Mouse (Mus musculus) megakaryocyte, adult 5-6 weeks (primary cell): ENCODE results near the gene Gp6. TPM values are rescaled to one million over a fixed set of nuclear protein-coding genes. Genes with fewer than 3 reads are reported as not detected.
A peak's percentile ranks its signal among the peaks of the same experiment; 100 is the strongest.
"Not testable (repeated sequence)": the region's sequence is repeated elsewhere in the genome, so short reads cannot be mapped to it uniquely, and the experiment has no call there.

Source experiments
- ATAC-seq: 2 replicates; pipeline ENCODE4 v1.8.0; 2016; ENCODE audit warnings: mild to moderate bottlenecking, inconsistent platforms; ENCODE audit not compliant: poor library complexity, severe bottlenecking
- total RNA-seq, 2 experiments: library from RNA; stranded (forward) in 1 of 2; stranded (reverse) in 1 of 2; fragments of 153-499, 151-499 nt in 1 of 2; fragments of 221-1000, 200-1000 nt in 1 of 2; gene quantifications; 2 replicates each; pipeline versions ENCODE4 v1.2.3 to v1.2.4; 2015 to 2017

Gp6 gene
- total RNA-seq (2015) (0.07 TPM in 1 of 2 replicates, not detected in the other), total RNA-seq (2017) (0.07 TPM in 1 of 2 replicates, not detected in the other)

GRCm38 (mm10) chr7:4397730-4398129, at the start of gene Gp6:
TSS of gene Gp6 (minus strand) at chr7:4397744.
- ATAC-seq: no peak

- ATAC-seq: no peak
These were observed 49.6 kb upstream of the Gp6 start for GRCm38 (mm10) chr7:4447138-4447537.

GRCm38 (mm10) chr7:4445216-4445791, 47.8 kb upstream of the Gp6 start, which contains the start of gene Rdh13:
TSS of gene Rdh13 (minus strand) at chr7:4445649.
- ATAC-seq: peak; percentile 99

- no peak for ATAC-seq
These were observed 43.0 kb upstream of the Gp6 start for GRCm38 (mm10) chr7:4440549-4440948.

- ATAC-seq: no peak
These were observed 40.2 kb upstream of the Gp6 start for GRCm38 (mm10) chr7:4437721-4438120.

GRCm38 (mm10) chr7:4432026-4432425, 34.5 kb upstream of the Gp6 start:
- ATAC-seq: no peak

GRCm38 (mm10) chr7:4431548-4431947, 34.0 kb upstream of the Gp6 start:
- ATAC-seq: peak; percentile 63

GRCm38 (mm10) chr7:4430246-4430844, 32.8 kb upstream of the Gp6 start:
- no peak for ATAC-seq

- peak; percentile 98 for ATAC-seq
These were observed 29.8 kb upstream of the Gp6 start for GRCm38 (mm10) chr7:4427161-4427912.

- no peak for ATAC-seq
These were observed 22.7 kb upstream of the Gp6 start for GRCm38 (mm10) chr7:4420230-4420629.

GRCm38 (mm10) chr7:4419681-4420080, 22.1 kb upstream of the Gp6 start:
- no peak for ATAC-seq

- ATAC-seq: not testable (repeated sequence)
These were observed 14.9 kb upstream of the Gp6 start for GRCm38 (mm10) chr7:4412406-4412805.

- no peak for ATAC-seq
These were observed 24.0 kb downstream of the Gp6 start for GRCm38 (mm10) chr7:4373521-4373920.

GRCm38 (mm10) chr7:4337509-4337908, 60.0 kb downstream of the Gp6 start, which contains the start of gene Ncr1:
TSS of gene Ncr1 (plus strand) at chr7:4337724.
- ATAC-seq: peak; percentile 35; the same call in 1 of the 2 replicates

- ATAC-seq: peak; percentile 49
These were observed 74.2 kb downstream of the Gp6 start for GRCm38 (mm10) chr7:4323301-4323700.

Other genes starting within 250 kb of the Gp6 start
- 2.6 and 3.0 TPM in 2 replicates for gene Leng9, start 247.4 kb downstream of the Gp6 start, total RNA-seq (2015)
- gene Leng9, start 247.4 kb downstream of the Gp6 start, total RNA-seq (2017): 4.1 and 5.2 TPM in 2 replicates
- not detected in 2 replicates for gene Cdc42ep5, start 232.9 kb downstream of the Gp6 start, total RNA-seq (2015)
- not detected in 2 replicates for gene Cdc42ep5, start 232.9 kb downstream of the Gp6 start, total RNA-seq (2017)
- 0.25 and 1.8 TPM in 2 replicates for gene Lilra5, start 160.0 kb downstream of the Gp6 start, total RNA-seq (2015)
- 0.44 and 0.69 TPM in 2 replicates for gene Lilra5, start 160.0 kb downstream of the Gp6 start, total RNA-seq (2017)
- gene Ncr1, start 60.0 kb downstream of the Gp6 start, total RNA-seq (2015): 12.5 and 18.9 TPM in 2 replicates
- gene Ncr1, start 60.0 kb downstream of the Gp6 start, total RNA-seq (2017): 8.4 and 19.4 TPM in 2 replicates
- gene Rdh13, start 47.9 kb upstream of the Gp6 start, total RNA-seq (2015): 1.1 and 1.8 TPM in 2 replicates
- 4.7 and 5.4 TPM in 2 replicates for gene Rdh13, start 47.9 kb upstream of the Gp6 start, total RNA-seq (2017)
- 1.4 and 5.3 TPM in 2 replicates for gene Eps8l1, start 62.9 kb upstream of the Gp6 start, total RNA-seq (2015)
- gene Eps8l1, start 62.9 kb upstream of the Gp6 start, total RNA-seq (2017): 4.5 and 5.1 TPM in 2 replicates
- gene Ppp1r12c, start 103.9 kb upstream of the Gp6 start, total RNA-seq (2015): 106 and 134 TPM in 2 replicates
- 146 and 169 TPM in 2 replicates for gene Ppp1r12c, start 103.9 kb upstream of the Gp6 start, total RNA-seq (2017)
- 2.6 and 5.8 TPM in 2 replicates for gene Tnnt1, start 118.6 kb upstream of the Gp6 start, total RNA-seq (2015)
- 8.6 and 13.4 TPM in 2 replicates for gene Tnnt1, start 118.6 kb upstream of the Gp6 start, total RNA-seq (2017)
- gene Tnni3, start 126.5 kb upstream of the Gp6 start, total RNA-seq (2015): 5.1 and 8.8 TPM in 2 replicates
- gene Tnni3, start 126.5 kb upstream of the Gp6 start, total RNA-seq (2017): 1.7 TPM in 1 of 2 replicates, not detected in the other
- gene Dnaaf3, start 134.7 kb upstream of the Gp6 start, total RNA-seq (2015): 1.3 TPM in 2 replicates
- gene Dnaaf3, start 134.7 kb upstream of the Gp6 start, total RNA-seq (2017): 1.0 TPM in 2 replicates
- not detected in 2 replicates for gene Syt5, start 149.8 kb upstream of the Gp6 start, total RNA-seq (2015)
- gene Syt5, start 149.8 kb upstream of the Gp6 start, total RNA-seq (2017): not detected in 2 replicates
- not detected in 2 replicates for gene Ptprh, start 206.3 kb upstream of the Gp6 start, total RNA-seq (2015)
- gene Ptprh, start 206.3 kb upstream of the Gp6 start, total RNA-seq (2017): not detected in 2 replicates
- 8.9 and 10.7 TPM in 2 replicates for gene Tmem86b, start 233.7 kb upstream of the Gp6 start, total RNA-seq (2015)
- gene Tmem86b, start 233.7 kb upstream of the Gp6 start, total RNA-seq (2017): 13.6 and 22.1 TPM in 2 replicates